Mouse (Mus musculus): ENCODE results near the gene H2-DMa. TPM values are rescaled to one million over a fixed set of nuclear protein-coding genes. Genes with fewer than 3 reads are reported as not detected.
"Not testable (repeated sequence)": the region's sequence is repeated elsewhere in the genome, so short reads cannot be mapped to it uniquely, and the experiment has no call there.

The H2-DMa gene
- polyA plus RNA-seq, 1 experiment from 2014 or later, result 19.8 TPM

GRCm38 (mm10) chr17:34143033-34143432, 23.7 kb downstream of the H2-DMa start, which contains the start of gene H2-DMb2:
H2-DMb2 (plus strand) TSS chr17:34143307.
- Histone ChIP-seq H3K4me2 (no peak within 1 kb of the TSS), H3K4me1 (replicated peaks) (peaks cover 13% of the 10 kb centered on the region), H3K4me3 (no peak within 1 kb of the TSS), H3K9me3 (no peaks in the 10 kb centered on the region), H3K27me3 (peaks cover 33% of the 10 kb centered on the region), H3K36me3 (no peaks in the 10 kb centered on the region), H3K9ac (no peak within 1 kb of the TSS), H3K27ac (replicated peaks) (no peak within 1 kb of the TSS)
- ATAC-seq (ENCODE audit: low FRiP score, low read depth), result no peak
- 29% methylated on average over 7 of the region's 7 CpGs for WGBS

- H3K9ac ChIP-seq, result no peak overlapping the region
- 68% methylated on average over 4 of the region's 5 CpGs for WGBS
Measured at GRCm38 (mm10) chr17:34143461-34143860, 24.1 kb downstream of the H2-DMa start.

GRCm38 (mm10) chr17:34144221-34144620, 24.9 kb downstream of the H2-DMa start:
- H3K9me3 ChIP-seq; H3K36me3 ChIP-seq; ATAC-seq (ENCODE audit: low FRiP score, low read depth); H3K4me2 ChIP-seq; H3K27ac ChIP-seq (replicated peaks); H3K4me3 ChIP-seq; H3K9ac ChIP-seq: not testable (repeated sequence)
- 93% methylated on average over 4 of the region's 4 CpGs for WGBS
- Histone ChIP-seq H3K27me3 (peaks cover 21% of the 10 kb centered on the region), H3K4me1 (replicated peaks) (peaks cover 10% of the 10 kb centered on the region)

More at GRCm38 (mm10) chr17:34143461-34143860, 24.1 kb downstream of the H2-DMa start:
- H3K4me2 ChIP-seq, result no peak overlapping the region
- H3K36me3 ChIP-seq, result no peaks in the 10 kb centered on the region
- peaks cover 29% of the 10 kb centered on the region for H3K27me3 ChIP-seq
- H3K27ac ChIP-seq (replicated peaks), result no peak overlapping the region
- ATAC-seq (ENCODE audit: low FRiP score, low read depth), result no peak
- H3K9me3 ChIP-seq, result no peaks in the 10 kb centered on the region
- no peak overlapping the region for H3K4me3 ChIP-seq
- H3K4me1 ChIP-seq (replicated peaks), result peaks cover 13% of the 10 kb centered on the region

- Histone ChIP-seq H3K4me2 (no peak overlapping the region), H3K27ac (replicated peaks) (no peak overlapping the region), H3K9ac (no peak overlapping the region), H3K9me3 (no peaks in the 10 kb centered on the region), H3K4me3 (no peak overlapping the region), H3K36me3 (no peaks in the 10 kb centered on the region), H3K4me1 (replicated peaks) (peaks cover 3% of the 10 kb centered on the region), H3K27me3 (peaks cover 14% of the 10 kb centered on the region)
- no peak for ATAC-seq (ENCODE audit: low FRiP score, low read depth)
- WGBS, result 76% methylated on average over 3 of the region's 3 CpGs
Measured at GRCm38 (mm10) chr17:34144960-34145371, 25.6 kb downstream of the H2-DMa start.

GRCm38 (mm10) chr17:34152923-34153322, 33.6 kb downstream of the H2-DMa start, which contains the start of gene H2-DMb1:
H2-DMb1 (plus strand) TSS chr17:34153072.
- no peaks in the 10 kb centered on the region for H3K36me3 ChIP-seq
- no peak within 1 kb of the TSS for H3K4me2 ChIP-seq
- H3K9ac ChIP-seq, result no peak within 1 kb of the TSS
- no peaks in the 10 kb centered on the region for H3K9me3 ChIP-seq
- H3K4me1 ChIP-seq (replicated peaks), result no peaks in the 10 kb centered on the region
- 75% methylated on average over 4 of the region's 4 CpGs for WGBS
- no peak within 1 kb of the TSS for H3K4me3 ChIP-seq
- H3K27me3 ChIP-seq, result no peaks in the 10 kb centered on the region
- no peak within 1 kb of the TSS for H3K27ac ChIP-seq (replicated peaks)
- ATAC-seq (ENCODE audit: low FRiP score, low read depth), result no peak

GRCm38 (mm10) chr17:34155534-34155933, 36.2 kb downstream of the H2-DMa start:
- Histone ChIP-seq H3K4me2 (no peak overlapping the region), H3K36me3 (no peaks in the 10 kb centered on the region), H3K4me3 (no peak overlapping the region), H3K4me1 (replicated peaks) (no peaks in the 10 kb centered on the region), H3K27me3 (no peaks in the 10 kb centered on the region), H3K9ac (no peak overlapping the region), H3K27ac (replicated peaks) (no peak overlapping the region), H3K9me3 (no peaks in the 10 kb centered on the region)
- WGBS, result 58% methylated on average over 5 of the region's 5 CpGs
- no peak for ATAC-seq (ENCODE audit: low FRiP score, low read depth)

- Histone ChIP-seq H3K27me3 (no peaks in the 10 kb centered on the region), H3K4me2 (no peak overlapping the region), H3K4me1 (replicated peaks) (no peaks in the 10 kb centered on the region), H3K4me3 (no peak overlapping the region), H3K9ac (no peak overlapping the region), H3K9me3 (no peaks in the 10 kb centered on the region), H3K36me3 (no peaks in the 10 kb centered on the region), H3K27ac (replicated peaks) (no peak overlapping the region)
- 54% methylated on average over 9 of the region's 9 CpGs for WGBS
- ATAC-seq (ENCODE audit: low FRiP score, low read depth), result no peak
Measured at GRCm38 (mm10) chr17:34164202-34164895, 45.0 kb downstream of the H2-DMa start.

GRCm38 (mm10) chr17:34165033-34165730, 45.8 kb downstream of the H2-DMa start:
- Histone ChIP-seq H3K9ac (no peak overlapping the region), H3K9me3 (no peaks in the 10 kb centered on the region), H3K36me3 (no peaks in the 10 kb centered on the region), H3K4me3 (no peak overlapping the region), H3K27ac (replicated peaks) (no peak overlapping the region), H3K4me2 (no peak overlapping the region), H3K27me3 (no peaks in the 10 kb centered on the region), H3K4me1 (replicated peaks) (no peaks in the 10 kb centered on the region)
- WGBS, result 83% methylated on average over 6 of the region's 6 CpGs
- no peak for ATAC-seq (ENCODE audit: low FRiP score, low read depth)

- Histone ChIP-seq H3K36me3 (no peaks in the 10 kb centered on the region), H3K27ac (replicated peaks) (no peak overlapping the region), H3K9me3 (no peaks in the 10 kb centered on the region), H3K4me2 (no peak overlapping the region), H3K27me3 (no peaks in the 10 kb centered on the region), H3K4me1 (replicated peaks) (no peaks in the 10 kb centered on the region), H3K4me3 (no peak overlapping the region), H3K9ac (no peak overlapping the region)
- ATAC-seq (ENCODE audit: low FRiP score, low read depth), result no peak
- WGBS, result 0% methylated on average over 2 of the region's 2 CpGs
Measured at GRCm38 (mm10) chr17:34169279-34169678, 49.9 kb downstream of the H2-DMa start.

GRCm38 (mm10) chr17:34170487-34170876, 51.1 kb downstream of the H2-DMa start:
- no peak for ATAC-seq (ENCODE audit: low FRiP score, low read depth)
- Histone ChIP-seq H3K36me3 (no peaks in the 10 kb centered on the region), H3K9me3 (no peaks in the 10 kb centered on the region), H3K9ac (no peak overlapping the region), H3K4me2 (no peak overlapping the region), H3K27me3 (no peaks in the 10 kb centered on the region), H3K4me1 (replicated peaks) (no peaks in the 10 kb centered on the region), H3K27ac (replicated peaks) (no peak overlapping the region), H3K4me3 (no peak overlapping the region)
- 28% methylated on average over 4 of the region's 4 CpGs for WGBS

- no peaks in the 10 kb centered on the region for H3K27me3 ChIP-seq
- H3K4me2 ChIP-seq, result no peak overlapping the region
- ATAC-seq (ENCODE audit: low FRiP score, low read depth), result no peak
- H3K4me1 ChIP-seq (replicated peaks), result no peaks in the 10 kb centered on the region
- WGBS, result 41% methylated on average over 13 of the region's 13 CpGs
- H3K9ac ChIP-seq, result no peak overlapping the region
- no peak overlapping the region for H3K27ac ChIP-seq (replicated peaks)
- H3K9me3 ChIP-seq, result no peaks in the 10 kb centered on the region
- no peaks in the 10 kb centered on the region for H3K36me3 ChIP-seq
- H3K4me3 ChIP-seq, result no peak overlapping the region
Measured at GRCm38 (mm10) chr17:34170877-34171498, 51.6 kb downstream of the H2-DMa start.

- H3K4me3 ChIP-seq, result no peak overlapping the region
- H3K27ac ChIP-seq (replicated peaks), result no peak overlapping the region
- H3K4me1 ChIP-seq (replicated peaks), result no peaks in the 10 kb centered on the region
- H3K4me2 ChIP-seq, result no peak overlapping the region
- no peaks in the 10 kb centered on the region for H3K9me3 ChIP-seq
- WGBS, result 92% methylated on average over 5 of the region's 5 CpGs
- ATAC-seq (ENCODE audit: low FRiP score, low read depth), result no peak
- no peaks in the 10 kb centered on the region for H3K27me3 ChIP-seq
- no peaks in the 10 kb centered on the region for H3K36me3 ChIP-seq
- no peak overlapping the region for H3K9ac ChIP-seq
Measured at GRCm38 (mm10) chr17:34172528-34172927, 53.2 kb downstream of the H2-DMa start.
